Comparison of ENCODE assay signal across 10 mouse cellular contexts in the genomic region with DNA sequence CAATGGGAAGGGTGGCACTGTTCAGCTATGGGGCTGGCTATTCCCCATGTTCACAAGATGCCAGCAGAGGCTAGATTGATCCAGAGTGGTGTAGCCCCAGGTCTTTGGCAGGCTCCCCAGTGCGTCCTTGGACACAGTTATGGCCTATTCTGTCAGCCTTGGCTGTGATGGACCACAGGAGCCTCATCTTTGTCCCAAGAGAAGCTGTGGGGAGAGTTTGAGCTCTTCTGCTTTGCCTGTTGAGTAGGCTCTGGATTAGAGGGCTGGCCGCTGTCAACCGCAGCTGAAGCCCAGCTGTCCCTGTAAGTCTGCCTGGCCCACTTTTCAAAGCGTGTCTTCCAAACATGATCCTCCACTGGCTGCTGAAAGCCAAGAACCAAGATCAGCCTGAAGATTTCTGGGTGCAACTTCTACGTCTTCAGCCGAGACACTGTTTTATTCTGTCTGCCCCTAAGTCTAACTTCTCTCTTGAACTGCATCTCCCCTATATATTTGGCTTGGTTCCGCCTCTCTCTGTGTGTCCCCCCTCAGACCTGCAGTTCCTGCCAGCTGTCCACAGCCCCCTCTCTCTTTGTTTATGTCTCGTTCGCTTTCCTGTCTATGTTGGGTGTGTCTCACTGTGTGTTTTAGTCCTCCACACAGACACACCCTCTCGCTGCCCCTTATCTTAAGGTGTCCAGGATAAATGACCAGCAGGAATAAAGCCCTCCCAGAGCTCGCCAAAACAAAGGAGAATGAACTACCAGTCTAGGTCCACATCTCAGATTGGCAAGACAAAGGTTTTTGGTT. TPM values are rescaled to one million over a fixed set of nuclear protein-coding genes. Genes with fewer than 3 reads are reported as not detected.
DNase-seq lines count a peak whose midpoint lies in the region; ATAC-seq and TF ChIP-seq lines count a peak whose summit lies in the region.
"Had no signal": no experiment of that assay in that cellular context is flagged by ENCODE, and none has a peak within 500 bp of the region (broad histone marks: within the 10 kb centered on the region; RNA-seq: fewer than 3 reads in every experiment).

No protein-coding gene starts in this region.

- 0 out of 2 replicates have a peak overlapping the region, but pooled peaks have one; percentile 19 for H3K27ac ChIP-seq in kidney, postnatal 0 days
- H3K27ac ChIP-seq in kidney, embryonic 14.5 days (ENCODE audit: low read depth, low read length), result no peak overlapping the region
- H3K27ac ChIP-seq: forebrain, embryonic 13.5 days had no signal

- DNase-seq in kidney, postnatal 0 days (ENCODE audit: low spot score), result peak; percentile 50
- peak; percentile 54 to 62 for DNase-seq in heart, postnatal 14 days
- peak; percentile 65 for DNase-seq in lung, postnatal 10 days
- DNase-seq in layer of hippocampus, adult 11-12 months (ENCODE audit: low spot score), result no peak
- DNase-seq in embryo, embryonic 11 days, result no peak
- DNase-seq in thymus, postnatal 36 days, result no peak
- DNase-seq: layer of hippocampus, postnatal 36 days had no signal

- H3K4me1 ChIP-seq in kidney, postnatal 0 days (replicated peaks; ENCODE audit: insufficient read depth, low read length), result no peaks in the 10 kb centered on the region
- H3K4me1 ChIP-seq in kidney, embryonic 14.5 days (ENCODE audit: control insufficient read depth, insufficient read depth, low read length), result no peaks in the 10 kb centered on the region
- H3K4me1 ChIP-seq: forebrain, embryonic 13.5 days had no signal

- H3K4me2 ChIP-seq in kidney, postnatal 0 days (ENCODE audit: low read length), result no peak overlapping the region
- H3K4me2 ChIP-seq in kidney, embryonic 14.5 days (replicated peaks; ENCODE audit: low read depth, low read length), result no peak overlapping the region
- H3K4me2 ChIP-seq: forebrain, embryonic 13.5 days had no signal

- ATAC-seq in kidney, postnatal 0 days (replicated peaks; ENCODE audit: low FRiP score, low read depth), result no peak
- no peak for ATAC-seq in kidney, embryonic 14.5 days (ENCODE audit: low FRiP score, low TSS enrichment)
- ATAC-seq in erythroid progenitor cell, adult 5-6 weeks (replicated peaks; ENCODE audit: low FRiP score, poor library complexity, severe bottlenecking), result peak; percentile 55
- ATAC-seq: forebrain, embryonic 13.5 days had no signal

- no peak overlapping the region for H3K9ac ChIP-seq in kidney, postnatal 0 days (ENCODE audit: low read depth, low read length)
- H3K9ac ChIP-seq in kidney, embryonic 14.5 days (ENCODE audit: low read depth, low read length), result no peak overlapping the region
- H3K9ac ChIP-seq: forebrain, embryonic 13.5 days had no signal

- no peaks in the 10 kb centered on the region for H3K36me3 ChIP-seq in kidney, postnatal 0 days (ENCODE audit: insufficient read depth, low read length)
- H3K36me3 ChIP-seq in kidney, embryonic 14.5 days (ENCODE audit: control insufficient read depth, insufficient read depth, low read length), result no peaks in the 10 kb centered on the region

- no peaks in the 10 kb centered on the region for H3K9me3 ChIP-seq in kidney, postnatal 0 days (replicated peaks; ENCODE audit: low read length)
- H3K9me3 ChIP-seq in kidney, embryonic 14.5 days (ENCODE audit: control insufficient read depth, low read length), result no peaks in the 10 kb centered on the region
- H3K9me3 ChIP-seq: forebrain, embryonic 13.5 days had no signal

- H3K27me3 ChIP-seq in kidney, postnatal 0 days (ENCODE audit: insufficient read depth, low read length), result no peaks in the 10 kb centered on the region
- no peaks in the 10 kb centered on the region for H3K27me3 ChIP-seq in kidney, embryonic 14.5 days (ENCODE audit: control insufficient read depth, insufficient read depth, low read length)

- 61% methylated on average over 11 of the region's 11 CpGs for WGBS in kidney, postnatal 0 days
- WGBS in kidney, embryonic 14.5 days, result 80% methylated on average over 11 of the region's 11 CpGs

- intact Hi-C loops in heart, postnatal 14 days (cut with DNase I), result no loop called here

- H3K4me3 ChIP-seq in kidney, postnatal 0 days (replicated peaks; ENCODE audit: low read depth, low read length), result no peak overlapping the region
- no peak overlapping the region for H3K4me3 ChIP-seq in kidney, embryonic 14.5 days (ENCODE audit: low read length)
- H3K4me3 ChIP-seq: forebrain, embryonic 13.5 days had no signal

- TF ChIP-seq CTCF in kidney, postnatal 0 days (IDR thresholded peaks at IDR 0.05; ENCODE audit: low read depth), result no peak

RNA-seq across cellular contexts. Expression of a gene that starts 56.7 kb away (rescaled TPM):
- 19.3 and 20.0 TPM in 2 replicates for polyA plus RNA-seq in kidney, postnatal 0 days (2015; fragmentation: Nextera tagmentation; extraction: Ambion mirVana)
- 29.1 and 35.4 TPM in 2 replicates for polyA plus RNA-seq in kidney, embryonic 14.5 days (2014; fragmentation: Nextera tagmentation; extraction: Ambion mirVana)
- total RNA-seq in erythroid progenitor cell, adult 5-6 weeks (2015; ENCODE audit: low replicate concordance), result 29.3 and 38.6 TPM in 2 replicates
- 36.5 and 63.0 TPM in 2 replicates for total RNA-seq in erythroid progenitor cell, adult 5-6 weeks (2017; ENCODE audit: low replicate concordance)
- total RNA-seq in heart, postnatal 14 days (2021), result 10 to 100 TPM; 38.5 to 38.9 TPM

Comparison
In these comparisons a context has a peak if more than half of its experiments do, and no peak if none do; other contexts are left out.
1. DNase-seq: peak in kidney, postnatal 0 days (single experiment), heart, postnatal 14 days (2 of 2) and lung, postnatal 10 days (single experiment); none in layer of hippocampus, adult 11-12 months (single experiment), embryo, embryonic 11 days (single experiment) and thymus, postnatal 36 days (0 of 2).